Mouse (Mus musculus): ENCODE measurements around the gene Epha7. TPM values are rescaled to one million over a fixed set of nuclear protein-coding genes. Genes with fewer than 3 reads are reported as not detected.

The Epha7 gene
- polyA plus RNA-seq, 1 experiment, result 0.02 TPM

DNA sequence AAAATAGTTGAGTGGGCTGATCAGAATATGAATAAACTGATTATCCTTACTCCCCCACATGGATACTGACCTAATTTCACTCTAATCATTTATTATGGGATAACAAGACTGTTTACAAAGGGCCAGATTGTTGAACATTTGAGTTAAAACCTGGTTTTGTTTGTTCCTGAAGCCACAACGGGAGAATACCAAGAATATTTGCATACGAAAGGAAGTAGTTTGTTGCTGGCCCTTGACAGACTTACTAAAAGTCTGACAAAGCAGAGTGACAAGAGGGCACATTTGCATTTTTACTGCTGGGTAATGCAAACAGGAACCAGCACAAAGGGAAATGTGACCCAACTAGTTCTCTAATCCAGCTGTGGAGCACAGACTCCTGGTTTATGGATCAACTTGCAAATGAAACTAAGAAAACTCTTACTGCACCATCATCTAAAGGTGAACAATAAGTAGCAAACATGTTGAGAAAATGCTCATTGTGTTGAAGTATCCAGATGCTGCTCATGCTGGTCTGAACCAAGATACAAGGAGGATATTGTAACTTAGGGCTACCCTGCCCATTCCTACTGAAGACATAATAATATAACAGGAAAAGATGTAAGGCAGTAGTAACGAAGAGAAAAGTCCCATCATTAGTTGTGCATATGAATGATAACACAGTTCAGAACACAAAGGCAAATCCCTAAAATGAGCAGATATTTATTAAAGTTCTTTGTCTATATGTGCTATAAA, 154.8 kb downstream of the Epha7 start:
- H3K27me3 ChIP-seq (ENCODE audit: control insufficient read depth), result no peaks in the 10 kb centered on the region
- no peak overlapping the region for H3K4me3 ChIP-seq (replicated peaks)
- H3K36me3 ChIP-seq (ENCODE audit: control insufficient read depth), result no peaks in the 10 kb centered on the region
- no peaks in the 10 kb centered on the region for H3K9me3 ChIP-seq (ENCODE audit: control insufficient read depth, low read length)
- TF ChIP-seq TAL1 (IDR thresholded peaks at IDR 0.05; ENCODE audit: low read length) (no peak), GATA1 (IDR thresholded peaks at IDR 0.05; ENCODE audit: low read length) (no peak)
- H3K4me1 ChIP-seq (ENCODE audit: control insufficient read depth), result no peaks in the 10 kb centered on the region

DNA sequence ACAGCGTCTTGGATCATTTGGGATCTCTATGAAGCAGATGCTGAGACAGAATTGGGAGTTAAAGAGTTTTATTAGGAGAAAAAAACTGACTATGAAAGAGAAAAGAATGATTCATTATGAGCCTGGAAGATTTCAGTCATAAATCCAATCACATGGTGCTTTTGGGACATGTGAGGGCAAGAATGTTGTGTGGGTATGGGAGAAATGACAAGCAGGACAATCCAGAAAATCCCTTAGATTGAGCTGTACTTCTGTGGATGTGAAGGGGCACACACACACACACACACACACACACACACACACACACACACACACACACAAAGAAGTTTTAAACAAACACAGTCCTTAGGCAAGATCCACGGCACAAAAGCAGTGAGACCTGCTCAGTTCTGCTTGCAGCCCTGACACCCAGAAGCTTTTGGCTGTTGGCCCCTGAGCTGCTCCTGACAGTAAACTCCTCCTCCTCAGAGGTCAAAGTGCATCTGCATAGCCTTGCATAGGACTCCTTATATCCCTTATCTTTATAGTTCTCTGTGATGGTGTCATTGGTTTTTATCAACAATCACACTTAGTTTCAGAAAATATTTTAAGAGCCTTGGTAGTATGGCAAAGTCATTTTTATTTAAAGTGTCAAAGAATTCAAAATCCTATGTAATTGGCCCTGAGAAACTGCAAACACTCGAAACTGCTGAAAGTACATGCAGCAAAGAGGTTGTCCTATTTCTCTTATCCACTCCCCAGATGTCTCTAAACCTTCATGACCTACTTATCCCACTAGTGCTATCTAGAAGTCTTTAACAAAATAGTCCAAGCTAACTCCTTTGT, 185.7 kb downstream of the Epha7 start:
- H3K4me3 ChIP-seq (replicated peaks), result no peak overlapping the region
- no peaks in the 10 kb centered on the region for H3K36me3 ChIP-seq (ENCODE audit: control insufficient read depth)
- H3K27me3 ChIP-seq (ENCODE audit: control insufficient read depth), result no peaks in the 10 kb centered on the region
- TF ChIP-seq TAL1 (IDR thresholded peaks at IDR 0.05; ENCODE audit: low read length) (no peak), GATA1 (IDR thresholded peaks at IDR 0.05; ENCODE audit: low read length) (no peak)
- no peaks in the 10 kb centered on the region for H3K4me1 ChIP-seq (ENCODE audit: control insufficient read depth)
- no peaks in the 10 kb centered on the region for H3K9me3 ChIP-seq (ENCODE audit: control insufficient read depth, low read length)

DNA sequence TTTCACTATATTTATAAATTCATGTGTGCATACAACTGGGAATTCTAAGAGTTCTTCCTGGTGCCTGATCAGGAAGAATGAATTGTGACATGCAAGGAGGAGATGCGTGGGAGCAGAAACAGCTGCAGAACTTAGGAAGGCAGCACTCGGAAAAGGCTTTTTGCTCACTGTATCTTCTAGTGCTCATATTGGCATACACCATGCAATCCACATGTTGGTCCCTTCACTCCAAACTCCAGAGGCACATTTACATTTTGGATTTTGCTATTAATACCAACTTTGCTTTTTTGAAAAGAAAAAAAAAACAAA, 186.3 kb downstream of the Epha7 start:
- Histone ChIP-seq H3K9me3 (ENCODE audit: control insufficient read depth, low read length) (no peaks in the 10 kb centered on the region), H3K4me3 (replicated peaks) (no peak overlapping the region)
- no peak for TF ChIP-seq TAL1 (IDR thresholded peaks at IDR 0.05; ENCODE audit: low read length)
- TF ChIP-seq GATA1 (IDR thresholded peaks at IDR 0.05; ENCODE audit: low read length), result no peak

DNA sequence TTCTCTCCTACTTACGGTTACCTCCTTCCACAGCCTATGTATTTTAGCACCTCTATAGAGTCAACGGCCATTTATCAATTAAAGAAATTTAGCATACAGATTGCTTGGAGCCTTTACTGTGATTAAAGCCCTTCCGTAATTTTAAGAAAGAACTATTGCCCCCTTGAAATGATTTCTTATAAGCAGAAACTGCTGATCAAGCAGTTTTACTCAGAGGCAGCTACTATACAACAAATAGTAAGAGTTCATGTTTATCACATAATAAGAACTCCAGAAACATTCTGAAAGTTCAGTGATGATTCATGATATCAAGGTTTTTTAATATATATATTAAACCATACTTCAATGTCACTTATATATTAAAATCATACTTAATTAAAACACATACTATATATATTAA, 197.4 kb downstream of the Epha7 start:
- no peaks in the 10 kb centered on the region for H3K9me3 ChIP-seq (ENCODE audit: control insufficient read depth, low read length)
- H3K36me3 ChIP-seq (ENCODE audit: control insufficient read depth), result no peaks in the 10 kb centered on the region
- TF ChIP-seq TAL1 (IDR thresholded peaks at IDR 0.05; ENCODE audit: low read length) (no peak), GATA1 (IDR thresholded peaks at IDR 0.05; ENCODE audit: low read length) (no peak)
- H3K27me3 ChIP-seq (ENCODE audit: control insufficient read depth), result no peaks in the 10 kb centered on the region
- no peak overlapping the region for H3K4me3 ChIP-seq (replicated peaks)
- no peaks in the 10 kb centered on the region for H3K4me1 ChIP-seq (ENCODE audit: control insufficient read depth)

More for the DNA sequence above, 186.3 kb downstream of the Epha7 start:
- Histone ChIP-seq H3K36me3 (ENCODE audit: control insufficient read depth) (no peaks in the 10 kb centered on the region), H3K27me3 (ENCODE audit: control insufficient read depth) (no peaks in the 10 kb centered on the region), H3K4me1 (ENCODE audit: control insufficient read depth) (no peaks in the 10 kb centered on the region)
